Mouse (Mus musculus) left cerebral cortex, postnatal 10 days (tissue): ENCODE measurements around the gene Rpl3. TPM values are rescaled to one million over a fixed set of nuclear protein-coding genes. Genes with fewer than 3 reads are reported as not detected.

ENCODE experiments used
- DNase-seq, 2 experiments: peaks; one replicate each; pipeline ENCODE4 v3.0.0; 2021 to 2022; ENCODE audit warnings: low spot score in 2 of 2, mixed read lengths in 1 of 2; ENCODE audit errors: extremely low spot score in 1 of 2
- intact Hi-C: fragments of 180-260 bp; cut with DNase I; formaldehyde crosslinking; loops from one replicate; pipeline ENCODE4 v1.15.1; 2025
- total RNA-seq, 2 experiments: library from RNA; stranded (reverse); gene quantifications; 2 replicates each; pipeline ENCODE4 v1.2.3; 2021

Gene Rpl3
- total RNA-seq, 2 experiments from 2014 or later = 520 to 524 TPM

DNA sequence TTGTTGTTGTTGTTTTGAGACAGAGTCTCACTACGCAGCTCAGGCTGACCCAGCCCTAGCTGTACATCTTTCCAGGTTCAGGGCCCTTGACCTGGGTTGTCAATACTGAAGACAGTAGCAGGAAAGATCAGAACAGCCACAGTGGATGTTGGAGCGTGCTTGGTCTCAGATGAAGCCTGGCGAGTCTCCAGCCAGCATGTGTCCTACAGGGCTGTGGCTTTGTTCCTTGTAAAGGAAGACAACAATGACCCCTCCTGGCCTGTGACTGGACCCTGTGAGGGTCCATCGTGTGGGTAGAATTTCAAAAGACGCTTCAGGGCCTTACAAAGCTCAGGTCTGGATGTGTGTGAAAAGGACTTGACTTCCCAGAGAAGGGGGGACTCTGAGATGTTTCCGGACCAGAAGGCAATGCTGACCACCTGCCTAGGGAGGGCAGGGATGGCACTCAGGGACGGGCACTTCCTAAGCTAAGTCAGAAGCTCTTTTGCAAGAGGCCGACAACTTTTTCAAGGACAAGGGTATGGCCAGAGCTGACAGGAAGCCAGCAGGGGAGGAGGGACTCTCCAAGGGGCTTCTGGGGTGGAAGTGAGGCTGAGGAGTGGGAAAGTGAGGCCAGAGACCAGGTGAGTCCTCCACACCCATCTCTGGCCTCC, 38.2 kb downstream of the Rpl3 start:
- peak in 1 of 2 experiments; percentile 85 for DNase-seq
- intact Hi-C loops = no loop called here

DNA sequence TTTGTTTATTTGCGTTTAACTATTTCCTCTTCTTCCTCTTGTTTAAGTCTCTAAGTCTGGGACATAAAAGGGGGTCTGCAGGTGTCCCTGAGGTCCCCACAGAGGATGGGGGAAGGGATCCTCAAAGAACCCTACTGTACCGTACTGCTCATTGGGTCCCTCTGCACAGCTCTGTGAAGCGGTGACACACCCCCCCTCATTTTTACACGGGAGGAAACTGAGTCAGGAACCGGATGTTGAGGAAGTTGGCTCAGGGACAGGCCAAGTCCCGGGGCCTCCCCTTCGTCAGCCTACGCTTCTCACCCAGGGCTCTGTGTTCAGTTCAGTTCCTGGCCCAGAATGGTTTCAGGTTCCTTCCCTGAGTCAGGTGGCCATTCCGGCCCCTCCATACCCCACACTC, 39.9 kb downstream of the Rpl3 start:
- intact Hi-C loops = no loop called here
- DNase-seq = no peak

DNA sequence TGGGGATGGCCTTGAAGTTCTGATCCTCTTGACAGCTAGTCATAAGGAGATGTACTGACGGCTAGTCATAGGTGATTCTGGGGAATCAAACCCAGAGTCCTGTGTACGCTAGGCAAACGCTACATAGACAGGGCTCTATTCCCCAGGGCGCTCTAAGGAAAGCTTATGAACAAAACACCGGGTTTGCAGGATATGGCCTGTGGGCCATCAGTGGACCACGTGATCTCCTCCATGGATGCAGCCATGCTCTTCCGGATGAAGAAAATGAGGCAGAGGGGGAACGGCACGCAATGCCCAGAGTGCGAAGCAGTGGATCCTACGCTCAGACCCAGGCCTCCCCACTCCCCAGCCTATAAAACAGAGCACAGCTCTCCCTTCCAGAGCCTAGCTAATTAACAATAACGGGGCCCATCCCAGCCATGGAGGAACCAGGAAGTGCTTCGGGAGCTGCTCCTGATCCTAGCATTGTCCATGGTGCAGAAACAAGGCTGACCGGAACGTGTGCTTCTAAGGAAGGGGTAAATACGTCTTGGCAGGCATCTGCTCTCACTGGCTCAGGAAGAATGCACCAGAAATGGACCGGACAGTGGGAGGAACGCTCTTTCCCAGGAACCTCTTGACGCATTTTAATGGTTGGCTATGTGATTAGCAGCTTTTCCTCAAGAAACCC, 40.4 kb downstream of the Rpl3 start:
- intact Hi-C loops = no loop called here
- no peak for DNase-seq

DNA sequence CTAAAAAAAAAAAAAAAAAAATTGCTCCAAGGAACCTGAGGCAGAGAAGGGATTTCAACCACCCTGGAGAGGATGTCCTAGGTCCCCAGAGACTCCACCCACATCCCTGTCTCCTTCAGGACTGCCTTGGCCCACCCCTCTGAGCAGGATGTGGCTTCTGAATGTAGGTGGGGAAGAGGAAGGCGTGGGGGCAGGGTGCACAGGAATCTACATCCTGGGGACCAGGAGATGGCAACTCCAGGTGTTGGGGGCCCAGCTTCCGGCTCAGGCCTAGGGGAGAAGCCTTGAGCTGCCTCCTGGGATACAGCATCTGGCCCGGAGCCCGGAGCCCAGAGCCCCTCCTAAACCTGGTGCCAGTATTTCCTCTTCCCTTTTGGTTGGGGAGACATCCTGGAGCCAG, 41.6 kb downstream of the Rpl3 start:
- intact Hi-C loops = no loop called here
- peak in 1 of 2 experiments; percentile 68 for DNase-seq

GRCm38 (mm10) chr15:80047973-80048372, 43.7 kb downstream of the Rpl3 start:
- no peak for DNase-seq
- intact Hi-C loops = no loop called here

DNA sequence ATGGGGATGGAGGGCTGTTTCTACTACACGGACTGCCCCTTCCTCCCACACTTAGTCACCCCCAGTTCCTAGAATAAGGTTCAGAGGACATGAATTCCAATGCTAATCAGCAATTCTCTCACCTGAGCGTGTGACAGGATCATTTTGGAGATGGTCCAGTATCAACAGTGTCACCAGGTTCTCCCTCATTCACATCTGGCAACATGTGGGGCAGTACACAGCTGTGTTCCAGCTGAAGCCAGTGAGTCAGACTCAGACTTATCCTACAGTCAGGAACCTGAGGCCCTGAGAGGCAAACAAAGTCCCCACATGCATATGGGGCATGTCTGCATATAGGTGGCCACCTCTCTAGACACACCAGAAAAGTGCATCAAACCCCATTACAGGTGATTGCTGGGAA, 44.4 kb downstream of the Rpl3 start:
- intact Hi-C loops = no loop called here
- DNase-seq = no peak

DNA sequence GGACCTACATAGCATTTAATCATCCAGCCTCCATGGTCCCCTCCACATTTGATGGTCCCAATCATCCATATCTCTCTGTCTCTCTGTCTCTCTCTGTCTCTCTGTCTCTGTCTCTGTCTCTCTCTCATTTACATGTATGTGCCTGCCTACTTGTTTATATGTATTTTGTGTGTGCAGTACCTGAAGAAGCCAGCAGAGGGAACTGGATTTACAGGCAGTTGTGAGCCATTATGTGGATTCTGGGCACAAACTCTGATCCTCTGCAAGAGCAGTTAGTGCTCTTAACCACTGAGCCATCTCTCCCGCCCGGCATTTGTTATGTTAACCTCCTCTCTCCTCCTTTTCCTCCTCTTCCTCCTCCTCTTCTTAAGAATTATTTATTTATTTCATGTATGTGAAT, 45.9 kb downstream of the Rpl3 start:
- intact Hi-C loops = no loop called here
- no peak for DNase-seq

DNA sequence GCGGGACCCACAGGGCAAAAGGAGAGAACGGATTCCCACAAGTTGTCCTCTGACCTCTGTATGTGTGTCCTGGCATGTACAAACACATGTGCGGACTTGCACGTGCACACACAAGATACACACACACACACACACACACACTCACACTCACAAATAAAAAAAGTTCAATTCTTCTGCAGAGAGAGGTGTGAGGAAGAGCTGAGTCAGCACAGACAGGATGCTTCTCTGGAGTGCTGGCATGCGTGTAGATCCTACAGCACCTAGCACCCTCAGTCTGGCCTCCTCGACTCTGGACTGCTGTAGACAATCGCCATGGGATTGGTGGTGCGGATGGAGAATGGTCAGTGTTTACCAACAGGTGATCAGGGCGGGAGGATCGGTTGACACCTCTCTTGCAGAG, 47.4 kb downstream of the Rpl3 start:
- intact Hi-C loops = no loop called here
- no peak for DNase-seq

GRCm38 (mm10) chr15:80042152-80042551, 49.5 kb downstream of the Rpl3 start:
- DNase-seq = no peak
- intact Hi-C loops = no loop called here

DNA sequence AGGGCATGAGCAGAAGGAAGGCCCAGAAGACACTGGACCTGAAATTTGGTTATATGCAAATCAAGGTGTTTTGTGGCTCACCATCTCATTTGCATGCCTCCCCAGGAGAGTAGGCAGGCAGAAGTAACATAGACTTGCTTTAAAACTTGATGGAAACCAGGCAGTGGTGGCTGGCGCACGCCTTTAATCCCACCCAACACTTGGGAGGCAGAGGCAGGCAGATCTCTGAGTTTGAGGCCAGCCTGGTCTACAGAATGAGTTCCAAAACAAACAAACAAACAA, 53.6 kb downstream of the Rpl3 start:
- DNase-seq = no peak
- intact Hi-C loops = no loop called here

- DNase-seq = no peak
- intact Hi-C loops = no loop called here
Observed at GRCm38 (mm10) chr15:80037255-80038109, 54.2 kb downstream of the Rpl3 start.

DNA sequence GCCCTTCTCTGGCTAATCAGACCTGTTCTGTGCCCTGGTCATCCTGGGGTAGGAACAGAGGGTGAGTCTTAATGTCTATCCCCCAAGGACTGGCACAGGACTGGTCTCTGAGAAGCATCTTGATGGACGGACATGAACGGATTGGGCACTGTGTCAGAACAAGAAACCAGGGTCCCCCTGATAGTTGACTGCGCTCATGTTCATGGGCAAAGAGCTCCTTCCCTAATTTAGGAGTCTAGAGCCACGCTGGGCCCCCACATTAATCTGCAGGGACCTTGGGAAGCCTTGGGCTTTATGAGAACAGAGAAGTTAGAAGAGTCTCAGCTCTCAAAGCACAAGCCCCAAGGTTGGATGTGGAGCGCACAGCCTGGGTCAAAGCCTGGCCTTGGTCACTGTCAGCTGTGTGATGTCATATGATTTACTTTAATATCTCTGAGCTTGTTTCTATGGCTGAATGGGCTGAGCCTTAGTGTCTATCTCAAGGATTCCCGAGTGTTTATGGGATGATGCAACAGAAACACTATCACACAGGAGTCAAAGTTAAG, 56.3 kb downstream of the Rpl3 start:
- intact Hi-C loops = no loop called here
- DNase-seq = no peak

DNA sequence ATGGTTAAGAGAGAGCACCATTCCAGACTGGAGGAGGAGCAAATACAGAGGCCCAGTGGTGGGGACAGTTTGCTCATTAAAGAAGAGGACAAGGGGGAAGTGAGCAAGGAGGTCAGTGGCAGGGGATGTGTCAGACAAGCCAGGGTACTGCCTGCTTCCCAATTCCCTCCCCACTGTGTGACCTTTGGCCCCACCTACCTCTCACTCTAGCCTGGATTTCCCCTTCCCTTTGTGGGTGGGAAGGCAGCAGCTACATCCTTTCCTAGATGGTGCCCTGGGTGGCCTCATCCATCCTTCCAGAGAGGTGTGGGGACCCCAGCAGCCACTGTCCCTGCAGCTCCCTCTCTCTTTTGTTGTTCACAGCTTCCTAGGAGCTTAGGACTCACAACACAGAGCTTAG, 56.8 kb downstream of the Rpl3 start:
- intact Hi-C loops = no loop called here
- DNase-seq = no peak

DNA sequence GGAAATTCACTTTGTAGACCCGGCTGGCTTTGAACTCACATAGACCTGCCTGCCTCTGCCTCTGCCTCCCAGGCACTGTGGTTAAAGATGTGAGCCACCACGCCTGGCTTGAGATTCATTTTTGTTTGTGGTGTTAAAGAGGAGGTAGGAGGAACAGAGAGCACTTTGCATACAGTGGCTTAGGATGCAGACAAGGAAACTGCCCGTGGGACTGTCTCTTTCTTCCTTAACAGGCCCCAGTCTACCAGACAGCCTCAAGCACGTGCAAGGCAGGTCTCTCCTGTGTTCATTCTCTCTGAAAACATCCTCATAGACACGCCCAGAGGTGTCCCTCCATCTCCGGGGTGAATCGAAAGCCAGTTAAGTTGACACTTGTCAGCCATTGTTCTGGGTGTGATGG, 57.3 kb downstream of the Rpl3 start:
- intact Hi-C loops = no loop called here
- DNase-seq = no peak

DNA sequence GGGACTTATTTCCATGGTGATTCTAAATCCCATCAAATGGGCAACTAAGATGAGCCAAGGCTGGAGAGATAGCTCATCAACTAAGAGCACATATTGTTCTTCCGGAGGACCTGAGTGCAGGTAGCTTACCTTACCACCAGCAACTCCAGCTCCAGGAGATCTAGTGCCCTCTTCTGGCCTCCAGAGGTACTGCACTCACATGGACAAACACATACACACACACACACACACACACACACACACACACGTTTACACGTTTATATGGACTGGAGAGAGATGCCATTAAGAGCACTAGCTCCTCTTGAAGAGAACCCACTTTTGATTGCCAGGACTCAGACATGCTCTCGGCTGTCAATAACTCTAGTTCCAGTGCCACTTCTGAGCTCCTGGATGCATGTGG, 60.5 kb downstream of the Rpl3 start:
- DNase-seq = no peak
- intact Hi-C loops = no loop called here

GRCm38 (mm10) chr15:80030399-80030798, 61.3 kb downstream of the Rpl3 start:
- intact Hi-C loops = no loop called here

DNA sequence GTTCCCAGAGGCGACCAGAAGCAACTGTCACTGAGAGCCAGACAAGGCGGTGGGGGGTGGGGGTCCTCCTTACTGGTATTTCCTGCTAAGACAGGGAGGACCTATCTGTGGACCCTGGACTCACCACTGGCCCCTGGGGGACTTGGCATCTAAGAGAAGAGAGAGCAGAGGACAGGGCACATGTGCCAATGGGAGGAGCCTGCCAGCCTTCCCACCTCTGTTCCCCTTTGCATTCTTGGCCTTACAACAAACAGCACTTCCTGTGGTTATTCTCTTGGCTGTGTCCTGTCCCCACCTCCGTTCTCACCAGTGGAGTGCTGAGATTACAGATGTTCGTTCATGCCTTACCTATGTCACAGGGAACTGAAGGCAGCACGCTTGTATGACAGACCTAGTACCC, 62.8 kb downstream of the Rpl3 start:
- intact Hi-C loops = no loop called here
- no peak for DNase-seq

More at GRCm38 (mm10) chr15:80030399-80030798, 61.3 kb downstream of the Rpl3 start:
- no peak for DNase-seq
